Mouse (Mus musculus) ES-Bruce4 (cell line): ENCODE measurements around the gene Trpm8. TPM values are rescaled to one million over a fixed set of nuclear protein-coding genes. Genes with fewer than 3 reads are reported as not detected.

Experiments
- H3K27ac ChIP-seq: 2 replicates; pipeline ENCODE4 v1.5.1; 2012; ENCODE audit warnings: low read length, inconsistent platforms; ENCODE audit not compliant: insufficient read depth
- H3K27me3 ChIP-seq: 2 replicates; pipeline ENCODE4 v1.6.1; 2012; ENCODE audit warnings: mild to moderate bottlenecking, low read length, inconsistent platforms; ENCODE audit not compliant: control insufficient read depth, poor library complexity, insufficient read depth, severe bottlenecking
- H3K36me3 ChIP-seq: 2 replicates; pipeline ENCODE4 v1.6.1; 2012; ENCODE audit warnings: inconsistent platforms, mild to moderate bottlenecking, low read length, moderate library complexity; ENCODE audit not compliant: control insufficient read depth, poor library complexity, insufficient read depth, severe bottlenecking
- H3K4me1 ChIP-seq: one replicate; pipeline ENCODE4 v1.8.1; 2011; ENCODE audit warnings: low read length; ENCODE audit not compliant: control insufficient read depth, insufficient read depth
- H3K4me3 ChIP-seq: 2 replicates; pipeline ENCODE4 v1.5.1; 2011; ENCODE audit warnings: low read depth, mild to moderate bottlenecking, low read length
- H3K9ac ChIP-seq: 2 replicates; pipeline ENCODE4 v1.6.1; 2012; ENCODE audit warnings: low read depth, mild to moderate bottlenecking, inconsistent platforms; ENCODE audit not compliant: poor library complexity, severe bottlenecking
- H3K9me3 ChIP-seq: replicated peaks from 2 replicates; pipeline ENCODE4 v1.6.1; 2012; ENCODE audit warnings: mild to moderate bottlenecking, low read length, inconsistent platforms; ENCODE audit not compliant: control insufficient read depth, poor library complexity, insufficient read depth, severe bottlenecking
- CTCF ChIP-seq: IDR thresholded peaks from one replicate; pipeline ENCODE4 v1.8.1; 2011; ENCODE audit warnings: low read depth, low read length
- EP300 ChIP-seq: IDR thresholded peaks from 2 replicates; pipeline ENCODE4 v1.6.1; 2011; ENCODE audit warnings: low read depth, low read length; ENCODE audit not compliant: insufficient read depth
- POLR2A ChIP-seq: IDR thresholded peaks from one replicate; pipeline ENCODE4 v1.8.1; 2011; ENCODE audit warnings: low read length; ENCODE audit not compliant: insufficient read depth
- polyA plus RNA-seq: library from polyadenylated mRNA; stranded (reverse); fragments of >200 nt; gene quantifications from 2 replicates; pipeline ENCODE4 v1.2.4, GENCODE M21; 2011; ENCODE audit warnings: low read depth; ENCODE audit not compliant: missing spikeins, insufficient read depth, insufficient read length

The Trpm8 gene
- polyA plus RNA-seq, 1 experiment, result not detected

- no peak overlapping the region for H3K9ac ChIP-seq
- H3K36me3 ChIP-seq, result no peaks in the 10 kb centered on the region
- H3K27ac ChIP-seq, result no peak overlapping the region
- H3K27me3 ChIP-seq, result no peaks in the 10 kb centered on the region
- no peaks in the 10 kb centered on the region for H3K4me1 ChIP-seq
- no peak overlapping the region for H3K4me3 ChIP-seq
- H3K9me3 ChIP-seq, result no peaks in the 10 kb centered on the region
- TF ChIP-seq CTCF (no peak), EP300 (no peak), POLR2A (no peak)
Measured at GRCm38 (mm10) chr1:88256886-88257663, 20.4 kb upstream of the Trpm8 start.

- Histone ChIP-seq H3K27ac (no peak overlapping the region), H3K27me3 (no peaks in the 10 kb centered on the region), H3K9ac (no peak overlapping the region), H3K36me3 (peaks cover 3% of the 10 kb centered on the region; the same call in 1 of the 2 replicates), H3K4me1 (no peaks in the 10 kb centered on the region), H3K9me3 (no peaks in the 10 kb centered on the region), H3K4me3 (no peak overlapping the region)
- TF ChIP-seq POLR2A (no peak), EP300 (no peak), CTCF (no peak)
Measured at GRCm38 (mm10) chr1:88257681-88258080, 19.8 kb upstream of the Trpm8 start.

GRCm38 (mm10) chr1:88258361-88258760 lies 19.1 kb upstream of the Trpm8 start:
- TF ChIP-seq EP300 (no peak), POLR2A (no peak), CTCF (no peak)
- no peaks in the 10 kb centered on the region for H3K9me3 ChIP-seq
- peaks cover 10% of the 10 kb centered on the region for H3K36me3 ChIP-seq
- no peaks in the 10 kb centered on the region for H3K27me3 ChIP-seq
- no peak overlapping the region for H3K4me3 ChIP-seq
- no peaks in the 10 kb centered on the region for H3K4me1 ChIP-seq
- H3K9ac ChIP-seq, result no peak overlapping the region
- H3K27ac ChIP-seq, result no peak overlapping the region

- Histone ChIP-seq H3K4me3 (no peak overlapping the region), H3K4me1 (no peaks in the 10 kb centered on the region), H3K9ac (no peak overlapping the region), H3K9me3 (no peaks in the 10 kb centered on the region), H3K36me3 (peaks cover 17% of the 10 kb centered on the region), H3K27ac (no peak overlapping the region), H3K27me3 (no peaks in the 10 kb centered on the region)
- TF ChIP-seq POLR2A, result no peak
- no peak for TF ChIP-seq EP300
- TF ChIP-seq CTCF, result no peak
Measured at GRCm38 (mm10) chr1:88258881-88259642, 18.4 kb upstream of the Trpm8 start.

GRCm38 (mm10) chr1:88259643-88260024 lies 17.8 kb upstream of the Trpm8 start:
- no peak overlapping the region for H3K4me3 ChIP-seq
- no peak overlapping the region for H3K27ac ChIP-seq
- no peaks in the 10 kb centered on the region for H3K9me3 ChIP-seq
- H3K27me3 ChIP-seq, result no peaks in the 10 kb centered on the region
- H3K36me3 ChIP-seq, result peaks cover 23% of the 10 kb centered on the region
- no peak overlapping the region for H3K9ac ChIP-seq
- TF ChIP-seq POLR2A (no peak), CTCF (no peak), EP300 (no peak)
- no peaks in the 10 kb centered on the region for H3K4me1 ChIP-seq

- H3K9me3 ChIP-seq, result no peaks in the 10 kb centered on the region
- peaks cover 27% of the 10 kb centered on the region for H3K36me3 ChIP-seq
Measured at GRCm38 (mm10) chr1:88260114-88260513, 17.3 kb upstream of the Trpm8 start.

More at GRCm38 (mm10) chr1:88260114-88260513, 17.3 kb upstream of the Trpm8 start:
- Histone ChIP-seq H3K9ac (no peak overlapping the region), H3K27me3 (no peaks in the 10 kb centered on the region), H3K4me1 (no peaks in the 10 kb centered on the region), H3K27ac (no peak overlapping the region), H3K4me3 (no peak overlapping the region)
- no peak for TF ChIP-seq CTCF
